In genomic region chr11:109320361-109320933, GRCm38 (mm10) we compare ENCODE assay signal across 10 mouse cellular contexts. TPM values are rescaled to one million over a fixed set of nuclear protein-coding genes. Genes with fewer than 3 reads are reported as not detected.
DNase-seq lines count a peak whose midpoint lies in the region; ATAC-seq and TF ChIP-seq lines count a peak whose summit lies in the region.
"Had no signal": no experiment of that assay in that cellular context is flagged by ENCODE, and none has a peak within 500 bp of the region (broad histone marks: within the 10 kb centered on the region; RNA-seq: fewer than 3 reads in every experiment).

No protein-coding gene starts in this region.

- H3K9me3 ChIP-seq in neural tube, embryonic 13.5 days: no peaks in the 10 kb centered on the region
- no peaks in the 10 kb centered on the region for H3K9me3 ChIP-seq in forebrain, embryonic 12.5 days
- H3K9me3 ChIP-seq: liver, embryonic 15.5 days had no signal

- H3K27me3 ChIP-seq in neural tube, embryonic 13.5 days: peaks cover 9% of the 10 kb centered on the region
- peaks cover 7% of the 10 kb centered on the region; the same call in 1 of the 2 replicates for H3K27me3 ChIP-seq in forebrain, embryonic 12.5 days

- no peak overlapping the region for H3K9ac ChIP-seq in neural tube, embryonic 13.5 days
- H3K9ac ChIP-seq in forebrain, embryonic 12.5 days: no peak overlapping the region
- H3K9ac ChIP-seq: liver, embryonic 15.5 days had no signal

- DNase-seq in neural tube, embryonic 10.5 days (ENCODE audit: extremely low spot score, low spot score): no peak
- DNase-seq in layer of hippocampus, postnatal 14 days (ENCODE audit: low spot score in 2 of 2): peak; percentile 78 to 94
- DNase-seq in right cerebral cortex, adult 2 months (ENCODE audit: low spot score in 2 of 2): peak; percentile 44 to 48
- DNase-seq in spleen, adult 18-20 months: no peak
- no peak for DNase-seq in thymus, postnatal 4 days
- DNase-seq in gastrocnemius, adult 2 months: no peak

- 34% methylated on average over 8 of the region's 8 CpGs for WGBS in neural tube, embryonic 13.5 days
- WGBS in forebrain, embryonic 12.5 days: 27% methylated on average over 8 of the region's 8 CpGs

- no peaks in the 10 kb centered on the region for H3K36me3 ChIP-seq in neural tube, embryonic 13.5 days
- no peaks in the 10 kb centered on the region for H3K36me3 ChIP-seq in forebrain, embryonic 12.5 days (replicated peaks)
- H3K36me3 ChIP-seq: liver, embryonic 15.5 days had no signal

- peaks cover 8% of the 10 kb centered on the region for H3K4me1 ChIP-seq in neural tube, embryonic 13.5 days (replicated peaks)
- H3K4me1 ChIP-seq in forebrain, embryonic 12.5 days: peaks cover 5% of the 10 kb centered on the region; the same call in 1 of the 2 replicates
- H3K4me1 ChIP-seq: liver, embryonic 15.5 days had no signal

- intact Hi-C loops in gastrocnemius, adult 2 months (cut with DNase I): loop anchor here (10.0 kb wide), 1 partner anchor 544 kb away; no protein-coding TSS in a partner anchor

- ATAC-seq in neural tube, embryonic 13.5 days (ENCODE audit: low read depth): peak; percentile 87
- peak; percentile 95; the same call in 1 of the 2 replicates for ATAC-seq in forebrain, embryonic 12.5 days (ENCODE audit: low FRiP score)

- no peak overlapping the region for H3K4me3 ChIP-seq in neural tube, embryonic 13.5 days
- no peak overlapping the region for H3K4me3 ChIP-seq in forebrain, embryonic 12.5 days (replicated peaks)
- no peak overlapping the region for H3K4me3 ChIP-seq in gastrocnemius, adult 2 months
- H3K4me3 ChIP-seq: erythroblast, embryonic 14.5 days; liver, embryonic 15.5 days had no signal

- no peak for TF ChIP-seq CTCF in gastrocnemius, adult 2 months (IDR thresholded peaks at IDR 0.05)

- peak overlapping the region; percentile 69 for H3K27ac ChIP-seq in neural tube, embryonic 13.5 days (replicated peaks)
- peak overlapping the region; percentile 87 for H3K27ac ChIP-seq in forebrain, embryonic 12.5 days
- H3K27ac ChIP-seq in gastrocnemius, adult 2 months: no peak overlapping the region
- H3K27ac ChIP-seq: liver, embryonic 15.5 days had no signal

- H3K4me2 ChIP-seq in neural tube, embryonic 13.5 days: no peak overlapping the region
- no peak overlapping the region for H3K4me2 ChIP-seq in forebrain, embryonic 12.5 days
- H3K4me2 ChIP-seq: liver, embryonic 15.5 days had no signal

RNA-seq across cellular contexts. Expression of gene Rgs9, which starts 22.5 kb away (rescaled TPM):
- 4.4 and 4.7 TPM in 2 replicates for polyA plus RNA-seq in neural tube, embryonic 13.5 days (2015; fragmentation: Nextera tagmentation; extraction: Ambion mirVana)
- 2.1 and 3.0 TPM in 2 replicates for polyA plus RNA-seq in forebrain, embryonic 12.5 days (2016; fragmentation: Nextera tagmentation; extraction: Ambion mirVana)
- total RNA-seq in layer of hippocampus, postnatal 14 days (2021): 10 to 100 TPM; 13.9 to 14.6 TPM
- under 1 TPM; 0.13 to 0.20 TPM for total RNA-seq in gastrocnemius, adult 2 months (2021)
- polyA plus RNA-seq: erythroblast, embryonic 14.5 days had no signal

RNA-seq across cellular contexts. Expression of gene Gna13, which starts 42.2 kb away (rescaled TPM):
- 16.6 and 16.8 TPM in 2 replicates for polyA plus RNA-seq in neural tube, embryonic 13.5 days (2015; fragmentation: Nextera tagmentation; extraction: Ambion mirVana)
- polyA plus RNA-seq in forebrain, embryonic 12.5 days (2016; fragmentation: Nextera tagmentation; extraction: Ambion mirVana): 20.7 and 20.9 TPM in 2 replicates
- 10 to 100 TPM; 57.0 to 60.3 TPM for total RNA-seq in layer of hippocampus, postnatal 14 days (2021)
- 10 to 100 TPM; 25.6 to 27.8 TPM for total RNA-seq in gastrocnemius, adult 2 months (2021)

Comparison
In these comparisons a context has a peak if more than half of its experiments do, and no peak if none do; other contexts are left out.
1. DNase-seq: peak in layer of hippocampus, postnatal 14 days (2 of 2) and right cerebral cortex, adult 2 months (2 of 2); none in neural tube, embryonic 10.5 days (single experiment), spleen, adult 18-20 months (0 of 2), thymus, postnatal 4 days (single experiment) and gastrocnemius, adult 2 months (single experiment).
2. RNA of gene Rgs9, which starts 22.5 kb away (total RNA-seq): 13.9 to 14.6 TPM in layer of hippocampus, postnatal 14 days; 0.13 to 0.20 TPM in gastrocnemius, adult 2 months; every median in the first group is over 10 times any median in the second.